ENCODE assay signal across 24 mouse cellular contexts in genomic region chr14:107501718-107502117, GRCm38 (mm10).
"Had no signal": no experiment of that assay in that cellular context is flagged by ENCODE, and none has a peak within 500 bp of the region (broad histone marks: within the 10 kb centered on the region; RNA-seq: fewer than 3 reads in every experiment).

No protein-coding gene starts in this region.

- H3K9ac ChIP-seq: embryonic facial prominence, embryonic 12.5 days; embryonic facial prominence, embryonic 13.5 days; embryonic facial prominence, embryonic 15.5 days; forebrain, embryonic 12.5 days; forebrain, embryonic 13.5 days; forebrain, embryonic 15.5 days; forebrain, postnatal 0 days had no signal

- H3K4me1 ChIP-seq: embryonic facial prominence, embryonic 10.5 days; embryonic facial prominence, embryonic 12.5 days; embryonic facial prominence, embryonic 13.5 days; embryonic facial prominence, embryonic 15.5 days; forebrain, embryonic 10.5 days; forebrain, embryonic 12.5 days; forebrain, embryonic 13.5 days; forebrain, embryonic 15.5 days; heart, embryonic 10.5 days had no signal

- H3K27me3 ChIP-seq: embryonic facial prominence, embryonic 12.5 days; embryonic facial prominence, embryonic 13.5 days; embryonic facial prominence, embryonic 15.5 days; forebrain, embryonic 12.5 days; forebrain, embryonic 13.5 days; forebrain, embryonic 15.5 days had no signal

- H3K36me3 ChIP-seq: embryonic facial prominence, embryonic 10.5 days; embryonic facial prominence, embryonic 12.5 days; embryonic facial prominence, embryonic 13.5 days; embryonic facial prominence, embryonic 15.5 days; forebrain, embryonic 10.5 days; forebrain, embryonic 12.5 days; forebrain, embryonic 15.5 days; heart, embryonic 10.5 days had no signal

- H3K4me2 ChIP-seq: embryonic facial prominence, embryonic 12.5 days; embryonic facial prominence, embryonic 13.5 days; embryonic facial prominence, embryonic 15.5 days; forebrain, embryonic 12.5 days; forebrain, embryonic 13.5 days; forebrain, embryonic 15.5 days; heart, embryonic 11.5 days had no signal

- H3K27ac ChIP-seq: embryonic facial prominence, embryonic 10.5 days; embryonic facial prominence, embryonic 12.5 days; embryonic facial prominence, embryonic 13.5 days; embryonic facial prominence, embryonic 15.5 days; forebrain, embryonic 10.5 days; forebrain, embryonic 12.5 days; forebrain, embryonic 13.5 days; forebrain, embryonic 15.5 days; gastrocnemius, adult 2 months; heart, adult 2 months; heart, embryonic 10.5 days had no signal

- H3K4me3 ChIP-seq: embryonic facial prominence, embryonic 10.5 days; embryonic facial prominence, embryonic 12.5 days; embryonic facial prominence, embryonic 13.5 days; embryonic facial prominence, embryonic 15.5 days; erythroblast, embryonic 14.5 days; forebrain, embryonic 10.5 days; forebrain, embryonic 12.5 days; forebrain, embryonic 13.5 days; forebrain, embryonic 15.5 days; gastrocnemius, adult 2 months; heart, adult 2 months; heart, embryonic 10.5 days had no signal

- H3K9me3 ChIP-seq: embryonic facial prominence, embryonic 10.5 days; embryonic facial prominence, embryonic 12.5 days; embryonic facial prominence, embryonic 13.5 days; embryonic facial prominence, embryonic 15.5 days; forebrain, embryonic 10.5 days; forebrain, embryonic 12.5 days; forebrain, embryonic 13.5 days; forebrain, embryonic 15.5 days; heart, embryonic 10.5 days had no signal

- DNase-seq: cerebellum, postnatal 14 days; cerebellum, postnatal 25 days; cerebellum, postnatal 36 days; embryo, embryonic 11 days; forebrain, postnatal 0 days; gastrocnemius, adult 2 months; gastrocnemius, postnatal 10 days; gastrocnemius, postnatal 14 days; gastrocnemius, postnatal 25 days; gastrocnemius, postnatal 36 days; heart, adult 11 months; heart, adult 18-20 months; heart, adult 2 months had no signal
